Mouse (Mus musculus) lung, adult 2 months (tissue): Measurements from ENCODE around the gene Grip1.

Experiments used
- CTCF ChIP-seq: fragments of 200-500 bp; IDR thresholded peaks from 2 replicates; pipeline ENCODE4 v1.5.1; 2011; ENCODE audit warnings: mild to moderate bottlenecking, low read length, control low read depth; ENCODE audit not compliant: insufficient read depth
- POLR2A ChIP-seq: fragments of 200-500 bp; IDR thresholded peaks from 2 replicates; pipeline ENCODE4 v1.6.1; 2011; ENCODE audit warnings: low read depth, mild to moderate bottlenecking, control low read depth, low read length, borderline replicate concordance; ENCODE audit errors: extremely low read depth

- TF ChIP-seq CTCF (no peak), POLR2A (no peak)
Measured at GRCm38 (mm10) chr10:119706281-119706680, 252.7 kb downstream of the Grip1 start.
